Mouse (Mus musculus) left cerebral cortex, postnatal 14 days (tissue): ENCODE measurements around the gene 2010111I01Rik. TPM values are rescaled to one million over a fixed set of nuclear protein-coding genes. Genes with fewer than 3 reads are reported as not detected.

Experiments used
- DNase-seq, 2 experiments: peaks; one replicate each; pipeline ENCODE4 v3.0.0; 2021 to 2022; ENCODE audit warnings: low spot score in 2 of 2, mixed read lengths in 1 of 2
- intact Hi-C: fragments of 180-260 bp; cut with DNase I; formaldehyde crosslinking; loops from one replicate; pipeline ENCODE4 v1.15.1; 2025
- total RNA-seq, 2 experiments: library from RNA; stranded (reverse); gene quantifications; 2 replicates each; pipeline ENCODE4 v1.2.3; 2021

The 2010111I01Rik gene
- total RNA-seq, 2 experiments from 2014 or later, result 80.6 to 105 TPM

DNA sequence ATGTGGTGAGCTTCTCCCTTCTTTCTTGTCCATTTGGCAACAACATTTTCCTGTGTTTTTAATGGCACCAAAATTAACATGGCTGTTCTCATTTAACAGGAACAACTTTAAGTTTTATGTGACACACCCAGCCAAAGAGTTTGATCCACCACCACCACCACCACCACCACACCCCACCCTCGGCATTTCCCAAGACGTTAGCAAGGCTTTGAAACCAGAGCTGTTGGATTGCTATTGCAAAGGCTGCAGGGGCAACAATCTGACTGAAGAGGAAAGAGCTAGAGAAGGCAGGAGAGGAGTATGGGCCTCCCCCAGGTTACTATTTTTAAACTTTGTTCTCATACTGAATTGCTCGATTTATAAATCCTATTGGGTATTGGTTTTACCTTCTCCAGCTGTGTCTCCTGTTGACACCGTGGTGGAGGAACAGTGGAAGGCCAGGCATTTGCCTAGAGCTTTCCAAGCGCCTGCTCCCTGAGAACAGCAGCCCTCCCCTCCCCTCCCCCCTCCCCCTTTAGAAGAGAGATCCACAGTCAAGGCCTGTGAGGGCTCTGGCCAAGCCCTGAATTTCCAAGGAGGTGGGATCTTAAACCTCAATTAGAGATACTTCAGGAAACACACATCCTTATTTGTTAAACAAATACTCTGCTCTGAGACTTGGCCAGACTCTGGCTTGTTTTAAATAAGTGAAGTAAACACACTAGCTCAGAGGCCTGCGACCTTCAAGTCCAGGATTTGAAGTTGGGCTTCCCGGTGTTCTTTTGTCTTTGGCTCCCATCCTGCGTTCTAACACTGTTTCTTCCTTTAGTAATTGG lies 129.8 kb downstream of the 2010111I01Rik start:
- intact Hi-C loops, result no loop called here
- no peak for DNase-seq

- no peak for DNase-seq
- intact Hi-C loops, result no loop called here
Observed at GRCm38 (mm10) chr13:63096764-63097163, 132.1 kb downstream of the 2010111I01Rik start.

DNA sequence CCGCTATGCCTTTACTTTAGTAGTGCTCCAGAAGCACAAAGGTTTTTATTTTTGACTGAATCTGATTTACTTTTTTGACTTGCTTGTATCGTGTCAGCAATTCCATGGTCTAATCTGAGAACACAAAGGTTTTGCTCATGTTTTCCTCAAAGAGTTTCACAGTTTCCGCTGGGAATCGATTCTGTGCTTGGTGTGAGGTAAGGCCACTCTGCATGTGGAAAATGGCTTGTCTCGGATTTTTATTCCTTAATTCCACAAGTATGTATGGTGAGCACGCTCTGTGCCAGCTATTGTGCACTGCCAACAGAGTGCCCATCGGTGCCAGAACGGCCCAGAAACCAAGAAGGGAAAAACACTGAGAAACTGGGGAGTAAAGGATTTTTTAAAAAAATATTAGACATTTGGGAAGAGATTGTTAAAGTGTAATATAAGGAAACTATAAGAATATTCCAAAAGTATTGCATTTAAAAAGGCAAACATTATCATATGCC lies 132.8 kb downstream of the 2010111I01Rik start:
- intact Hi-C loops, result no loop called here
- DNase-seq, result no peak

DNA sequence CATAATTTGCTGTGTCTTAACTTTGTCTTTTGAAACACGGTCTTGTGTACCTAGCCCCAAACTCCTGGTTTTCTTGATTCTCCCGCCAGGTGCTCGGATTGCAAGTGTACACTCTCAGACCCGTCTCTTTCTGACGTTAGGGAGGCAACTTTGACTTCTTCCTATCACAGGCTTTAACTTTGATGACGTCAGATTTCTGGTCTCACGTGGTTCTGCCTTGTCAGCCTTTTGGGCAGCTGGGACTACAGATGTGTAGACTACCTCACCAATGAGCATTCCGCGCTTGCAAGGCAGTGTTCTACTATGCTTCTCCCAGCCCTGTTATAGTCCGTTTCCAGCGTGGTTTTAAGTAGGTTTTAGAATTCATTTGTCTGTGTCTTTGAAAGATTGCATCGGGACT lies 137.1 kb downstream of the 2010111I01Rik start:
- DNase-seq, result no peak
- intact Hi-C loops, result no loop called here

DNA sequence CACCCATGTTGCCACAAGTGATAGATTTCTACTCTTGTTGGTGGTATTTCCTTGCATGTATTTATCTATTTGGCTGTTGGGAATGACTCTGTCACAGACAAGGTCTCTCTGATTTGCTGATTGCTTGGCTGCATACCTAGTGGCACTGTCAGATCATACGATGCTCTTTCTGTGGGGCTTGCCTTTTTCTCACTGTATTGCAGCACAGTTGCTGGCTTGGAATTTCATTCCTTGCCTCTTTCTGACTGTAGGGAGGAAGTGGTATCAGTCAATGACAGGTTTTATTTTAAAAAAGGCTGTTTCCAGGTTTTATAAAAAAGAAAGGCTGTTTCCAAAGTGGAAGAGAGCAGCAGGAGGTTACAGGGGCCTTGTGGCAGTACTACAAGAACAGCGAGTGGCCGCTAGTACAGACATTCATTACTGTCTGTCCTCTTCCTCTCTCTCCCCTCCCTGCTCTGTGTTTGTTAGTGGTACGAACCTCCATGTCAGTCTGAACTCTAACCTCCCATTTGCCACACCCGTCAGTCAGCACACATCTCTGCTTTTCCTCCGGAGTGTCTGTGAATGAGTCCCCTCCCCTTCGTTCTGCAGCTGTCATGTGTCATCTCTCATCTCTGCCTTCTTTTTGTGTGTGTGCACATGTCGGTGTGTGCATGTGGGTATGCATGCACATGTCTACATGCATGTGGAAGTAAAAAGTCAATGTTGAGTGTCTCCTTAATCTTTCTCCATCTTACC lies 138.3 kb downstream of the 2010111I01Rik start:
- no peak for DNase-seq
- intact Hi-C loops, result no loop called here

DNA sequence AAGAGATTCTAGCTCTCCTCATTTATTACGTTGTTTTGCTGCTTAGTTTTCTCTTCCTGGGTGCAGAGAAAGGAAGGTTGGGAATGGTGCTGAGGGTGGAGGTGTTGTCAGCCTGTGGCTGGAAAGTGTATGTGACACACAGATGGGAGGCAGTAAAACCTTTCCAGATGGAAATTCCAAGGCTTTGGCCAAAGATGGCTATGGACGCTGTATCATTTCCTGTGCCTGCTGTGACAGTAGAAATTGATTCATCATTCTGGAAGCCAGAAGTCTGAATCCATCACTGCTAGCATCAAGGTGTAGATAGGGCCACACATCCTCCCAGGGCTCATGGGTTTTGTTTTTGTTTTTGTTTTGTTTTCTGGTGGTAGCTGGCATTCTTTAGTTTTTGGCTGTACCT lies 141.9 kb downstream of the 2010111I01Rik start:
- intact Hi-C loops, result no loop called here
- no peak for DNase-seq

DNA sequence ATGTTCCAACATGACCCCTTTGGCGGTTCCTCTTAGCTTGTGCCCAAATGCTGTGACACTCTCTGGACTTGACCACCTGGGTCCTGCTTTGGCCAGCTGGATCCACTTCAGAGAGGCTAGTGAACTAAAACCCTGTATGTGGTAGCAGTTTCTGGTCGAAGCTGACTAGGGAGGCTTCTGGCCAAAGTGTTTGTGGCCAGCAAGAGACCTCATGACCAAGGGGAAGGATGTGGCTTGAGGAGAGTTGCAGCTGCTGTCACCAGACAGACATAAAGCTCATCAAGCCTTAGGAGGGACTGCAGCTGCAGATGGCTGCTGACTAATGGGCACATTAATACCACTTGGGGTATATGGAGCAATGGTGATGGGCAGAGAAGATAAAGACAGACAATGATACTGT lies 143.9 kb downstream of the 2010111I01Rik start:
- DNase-seq, result peak in 1 of 2 experiments; percentile 45
- intact Hi-C loops, result no loop called here

GRCm38 (mm10) chr13:63111297-63112042 lies 146.8 kb downstream of the 2010111I01Rik start:
- intact Hi-C loops, result no loop called here
- no peak for DNase-seq

DNA sequence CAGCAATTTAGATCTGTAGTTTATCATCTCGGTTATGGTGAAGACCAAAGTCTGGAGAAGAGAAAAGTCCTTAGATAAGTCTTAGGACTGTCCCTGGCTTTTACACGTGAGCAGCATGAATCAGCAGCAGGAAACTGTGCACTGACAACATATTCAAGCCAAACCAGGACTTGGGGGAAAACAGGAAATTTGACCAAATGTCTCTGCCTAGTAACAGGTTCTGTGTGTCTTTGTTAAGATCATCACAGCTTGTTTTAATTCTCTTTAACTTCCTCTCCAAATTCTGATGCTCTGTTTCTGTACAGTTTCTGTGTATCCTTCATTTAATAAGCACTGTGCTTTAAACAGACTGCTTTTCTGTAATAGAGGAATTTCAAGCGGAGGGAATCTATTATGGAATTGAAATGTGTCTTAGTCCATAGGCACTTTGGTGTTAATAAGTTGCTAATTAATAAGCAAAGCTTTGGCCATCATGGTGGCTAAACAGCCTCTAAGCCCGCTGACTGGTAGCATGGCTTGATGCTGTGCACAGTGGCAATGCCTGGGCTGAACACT lies 147.4 kb downstream of the 2010111I01Rik start:
- intact Hi-C loops, result no loop called here

GRCm38 (mm10) chr13:63112598-63113372 lies 148.1 kb downstream of the 2010111I01Rik start:
- intact Hi-C loops, result no loop called here
- DNase-seq, result no peak

More for the DNA sequence above, 147.4 kb downstream of the 2010111I01Rik start:
- DNase-seq, result no peak

- DNase-seq, result no peak
- intact Hi-C loops, result no loop called here
Observed at GRCm38 (mm10) chr13:63113881-63114301, 149.2 kb downstream of the 2010111I01Rik start.

DNA sequence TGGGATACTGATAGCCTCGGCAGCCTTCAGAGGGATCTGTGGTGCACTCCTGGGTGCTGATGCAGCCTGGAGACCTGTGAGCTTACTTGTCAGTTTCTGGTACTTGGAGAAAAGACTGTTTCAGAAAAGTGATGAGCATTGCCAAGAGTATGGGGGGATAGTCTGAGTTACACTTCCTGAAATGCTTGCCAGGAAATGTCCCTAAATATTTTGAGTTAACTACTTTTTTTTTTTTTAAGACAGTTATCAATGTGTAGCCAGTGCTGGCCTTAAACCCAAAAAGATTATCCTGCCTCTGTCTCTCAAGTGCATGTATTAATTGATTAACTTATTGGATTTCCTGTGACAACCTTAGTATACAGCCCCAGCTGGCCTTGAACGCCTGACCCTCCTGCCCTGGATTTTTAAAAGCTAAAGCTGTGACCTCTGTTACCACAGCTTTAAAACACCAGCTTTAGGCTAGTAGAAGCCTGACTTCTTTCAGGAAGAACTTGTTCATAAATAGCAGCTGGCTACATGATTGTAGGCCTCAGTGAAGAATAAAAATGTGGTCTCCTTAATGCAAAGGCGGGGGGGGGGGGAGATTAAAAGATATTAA lies 150.6 kb downstream of the 2010111I01Rik start:
- intact Hi-C loops, result no loop called here
- DNase-seq, result no peak

DNA sequence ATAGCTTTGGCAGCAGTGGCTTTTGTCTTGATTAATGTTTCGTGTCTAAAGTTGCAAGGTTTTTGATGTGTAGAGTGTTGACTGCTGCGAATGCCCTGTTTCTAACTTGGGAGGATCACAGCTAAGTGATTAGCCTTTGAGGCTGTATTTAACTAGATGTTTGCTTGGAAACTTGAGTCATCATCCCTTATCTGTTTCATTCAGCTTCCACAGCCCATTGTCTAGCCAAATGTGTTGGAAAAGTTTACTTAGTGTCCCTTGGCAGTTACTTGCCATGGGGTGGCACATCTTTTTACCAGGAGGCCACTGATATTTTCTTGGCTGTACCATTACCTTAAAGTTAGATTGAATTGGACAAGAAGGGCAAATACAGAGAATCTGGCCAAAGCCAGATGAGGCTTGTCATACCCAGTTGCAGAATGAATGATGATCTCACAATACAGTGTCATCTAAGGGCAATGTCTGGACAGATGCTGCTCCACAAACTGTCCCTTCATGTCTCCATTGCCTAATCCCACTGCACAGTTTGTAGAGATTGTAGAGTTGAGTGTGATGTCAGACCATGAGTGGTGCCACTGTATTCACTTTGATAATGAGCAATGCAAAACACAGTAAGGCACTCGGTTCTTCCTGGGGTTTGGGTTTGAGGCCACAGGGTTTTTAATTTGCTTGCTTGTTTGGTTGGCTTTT lies 152.9 kb downstream of the 2010111I01Rik start:
- intact Hi-C loops, result no loop called here
- DNase-seq, result no peak

DNA sequence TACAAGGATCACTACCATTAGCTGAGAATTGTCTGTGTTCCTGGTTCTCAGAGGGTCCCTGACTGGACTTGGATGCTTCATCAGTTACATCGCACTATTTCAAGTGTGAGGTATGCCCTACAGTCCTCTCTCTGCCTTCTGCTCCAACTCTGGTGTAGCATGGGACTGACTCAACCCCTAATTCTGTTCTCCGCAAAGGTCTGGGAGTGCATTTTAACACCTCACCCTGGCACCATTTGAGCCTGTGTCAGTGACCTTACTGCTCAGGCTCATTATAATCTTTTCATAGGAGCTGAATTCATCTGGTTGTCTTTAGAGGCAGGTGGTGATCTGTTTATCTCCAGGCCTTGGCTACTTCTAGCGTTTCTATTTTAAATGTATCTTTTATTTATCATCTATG lies 154.0 kb downstream of the 2010111I01Rik start:
- intact Hi-C loops, result no loop called here
- DNase-seq, result no peak

DNA sequence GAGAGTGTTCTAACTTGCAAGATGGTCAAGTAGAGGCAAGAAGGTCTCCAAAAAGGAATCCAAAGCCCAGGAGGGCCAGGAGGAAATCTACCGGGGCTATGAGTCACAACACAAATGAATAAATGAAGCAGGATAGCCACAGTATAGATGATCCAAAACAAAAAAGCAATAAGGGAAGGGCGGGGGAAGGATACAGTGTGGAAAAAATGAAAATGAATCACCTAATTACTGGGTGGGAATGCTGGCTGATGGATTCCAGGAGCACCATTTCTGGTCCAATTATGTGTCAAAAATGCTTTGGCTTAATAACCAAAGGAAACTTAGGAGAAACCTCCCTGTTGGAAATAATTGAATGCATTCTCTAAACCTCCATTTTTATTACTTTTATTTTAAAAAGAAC lies 155.6 kb downstream of the 2010111I01Rik start:
- DNase-seq, result no peak
- intact Hi-C loops, result no loop called here

GRCm38 (mm10) chr13:63121747-63122146 lies 157.1 kb downstream of the 2010111I01Rik start:
- intact Hi-C loops, result no loop called here
- no peak for DNase-seq

- no peak for DNase-seq
Observed at GRCm38 (mm10) chr13:63126206-63126605, 161.5 kb downstream of the 2010111I01Rik start.

GRCm38 (mm10) chr13:63127516-63127915 lies 162.8 kb downstream of the 2010111I01Rik start:
- no peak for DNase-seq
- intact Hi-C loops, result no loop called here

More at GRCm38 (mm10) chr13:63126206-63126605, 161.5 kb downstream of the 2010111I01Rik start:
- intact Hi-C loops, result no loop called here
